Mouse (Mus musculus): Measurements from ENCODE around the gene Fezf2. TPM values are rescaled to one million over a fixed set of nuclear protein-coding genes. Genes with fewer than 3 reads are reported as not detected.

Gene Fezf2
- 2.9 and 7.7 TPM in 2 replicates for polyA plus RNA-seq (2016; fragmentation: Nextera tagmentation; extraction: Ambion mirVana)

DNA sequence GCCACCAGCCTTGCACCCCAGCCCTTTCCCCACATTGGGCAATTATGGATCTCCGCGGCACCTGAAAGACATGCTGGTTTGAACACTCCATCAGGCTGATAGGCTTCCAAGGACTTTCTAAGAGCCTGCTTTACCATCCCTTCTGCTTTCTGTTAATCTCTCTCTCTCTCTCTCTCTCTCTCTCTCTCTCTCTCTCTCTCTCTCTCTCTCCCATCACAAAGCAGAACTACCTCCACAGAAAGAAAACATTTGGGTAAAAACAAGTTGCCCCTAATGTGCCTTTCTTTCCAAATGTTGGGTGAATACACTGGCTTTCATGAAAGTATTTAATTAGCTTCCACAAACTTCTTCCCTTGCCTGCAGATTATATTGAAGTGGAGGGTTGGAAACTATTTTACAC, at the start of gene Fezf2:
Gene Fezf2 (minus strand): TSS at position 101 of the 400 bp plus-strand sequence.
- WGBS, result 5% methylated on average over 2 of the region's 2 CpGs
- no peaks in the 10 kb centered on the region for H3K9me3 ChIP-seq
- H3K4me1 ChIP-seq, result peaks cover 40% of the 10 kb centered on the region
- peak within 1 kb of the TSS; percentile 29 for H3K4me2 ChIP-seq (replicated peaks)
- peaks cover 98% of the 10 kb centered on the region for H3K27me3 ChIP-seq
- H3K27ac ChIP-seq (replicated peaks), result peak within 1 kb of the TSS; percentile 39; the same call in 1 of the 2 replicates
- H3K36me3 ChIP-seq, result no peaks in the 10 kb centered on the region
- ATAC-seq (ENCODE audit: low FRiP score, low read depth), result no peak
- H3K9ac ChIP-seq (replicated peaks), result no peak within 1 kb of the TSS
- H3K4me3 ChIP-seq, result 0 out of 2 replicates have a peak within 1 kb of the TSS, but pooled peaks have one; percentile 9

DNA sequence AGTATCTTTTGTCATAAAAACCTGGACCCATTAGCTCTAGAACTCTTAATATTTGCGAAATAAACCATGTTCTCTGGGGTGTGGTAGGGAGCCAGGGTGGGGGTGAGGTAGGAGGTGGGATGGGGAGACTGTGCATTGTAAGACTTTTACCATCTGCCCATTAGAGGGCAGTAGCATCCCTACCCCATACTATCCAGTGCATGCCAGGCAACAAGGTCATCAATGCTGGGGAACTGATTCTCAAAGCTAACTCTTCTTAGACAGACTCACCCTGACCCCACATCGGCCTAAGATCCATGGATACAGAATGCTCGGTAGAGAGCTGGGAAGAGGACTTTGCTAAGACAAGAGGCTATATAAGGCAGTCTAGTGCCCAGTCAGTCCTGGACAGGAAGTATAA, 49.6 kb upstream of the Fezf2 start:
- Histone ChIP-seq H3K27ac (replicated peaks) (no peak overlapping the region), H3K36me3 (no peaks in the 10 kb centered on the region), H3K4me3 (no peak overlapping the region), H3K27me3 (peaks cover 90% of the 10 kb centered on the region), H3K9ac (replicated peaks) (no peak overlapping the region), H3K4me2 (replicated peaks) (no peak overlapping the region), H3K4me1 (peaks cover 26% of the 10 kb centered on the region), H3K9me3 (no peaks in the 10 kb centered on the region)
- no peak for ATAC-seq (ENCODE audit: low FRiP score, low read depth)
- WGBS, result 80% methylated on average over 3 of the region's 3 CpGs

DNA sequence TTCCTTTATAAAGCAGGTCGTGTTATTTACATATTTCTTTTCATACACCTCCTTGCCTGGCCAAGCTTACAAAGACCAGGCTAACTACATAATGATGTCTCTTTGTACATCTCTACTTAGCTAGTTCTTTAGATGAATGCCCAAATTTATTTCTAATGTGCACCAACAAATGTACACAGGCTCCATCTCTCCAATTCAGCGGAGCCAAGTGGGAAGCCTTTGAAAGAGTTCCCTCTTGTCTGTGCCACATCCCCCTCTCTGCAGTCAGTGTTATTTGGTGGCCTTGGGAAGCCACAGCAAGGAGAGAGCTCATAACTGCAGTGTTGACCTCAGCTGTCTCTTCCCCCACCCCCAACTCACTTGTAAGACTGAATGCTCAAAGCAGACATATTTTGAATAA, 46.3 kb upstream of the Fezf2 start:
- peaks cover 54% of the 10 kb centered on the region for H3K4me1 ChIP-seq
- no peak overlapping the region for H3K9ac ChIP-seq (replicated peaks)
- H3K36me3 ChIP-seq, result no peaks in the 10 kb centered on the region
- H3K27ac ChIP-seq (replicated peaks), result no peak overlapping the region; the same call in 1 of the 2 replicates
- H3K9me3 ChIP-seq, result no peaks in the 10 kb centered on the region
- peaks cover 93% of the 10 kb centered on the region for H3K27me3 ChIP-seq
- no peak for ATAC-seq (ENCODE audit: low FRiP score, low read depth)
- H3K4me2 ChIP-seq (replicated peaks), result no peak overlapping the region
- H3K4me3 ChIP-seq, result no peak overlapping the region
- 30% methylated on average over 2 of the region's 2 CpGs for WGBS

DNA sequence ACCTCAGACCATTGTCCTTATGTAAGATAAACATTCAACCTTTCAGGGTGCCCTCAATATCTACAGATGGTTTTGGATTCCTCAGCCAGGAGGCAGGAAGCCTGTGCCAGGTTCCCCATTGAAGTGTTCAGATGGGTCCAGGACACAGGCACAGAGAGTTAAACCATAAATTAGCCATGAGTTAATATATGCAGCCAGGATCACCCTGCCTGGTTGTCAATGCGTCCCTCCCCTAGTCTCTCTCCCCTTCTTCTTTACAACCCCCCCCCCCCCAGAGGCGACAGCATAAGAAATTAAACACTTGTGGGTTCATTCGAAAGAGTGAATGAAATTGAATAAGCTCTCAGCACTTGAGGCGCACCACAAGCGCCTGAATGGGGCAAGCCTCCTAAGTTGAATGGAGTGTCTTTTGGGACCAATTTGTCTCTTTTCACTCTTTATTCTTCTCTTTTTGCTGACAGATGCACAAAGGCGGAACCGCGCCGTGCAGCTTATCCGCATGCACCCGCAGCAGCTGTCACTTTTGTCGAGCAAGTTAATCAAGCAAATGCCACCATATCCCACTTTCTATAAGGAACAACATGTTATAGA, 45.4 kb upstream of the Fezf2 start:
- Histone ChIP-seq H3K36me3 (no peaks in the 10 kb centered on the region), H3K27me3 (peaks cover 92% of the 10 kb centered on the region), H3K4me3 (no peak overlapping the region), H3K9ac (replicated peaks) (no peak overlapping the region), H3K9me3 (no peaks in the 10 kb centered on the region), H3K4me1 (peaks cover 64% of the 10 kb centered on the region), H3K27ac (replicated peaks) (no peak overlapping the region), H3K4me2 (replicated peaks) (no peak overlapping the region)
- 13% methylated on average over 12 of the region's 12 CpGs for WGBS
- ATAC-seq (ENCODE audit: low FRiP score, low read depth), result peak; percentile 85

DNA sequence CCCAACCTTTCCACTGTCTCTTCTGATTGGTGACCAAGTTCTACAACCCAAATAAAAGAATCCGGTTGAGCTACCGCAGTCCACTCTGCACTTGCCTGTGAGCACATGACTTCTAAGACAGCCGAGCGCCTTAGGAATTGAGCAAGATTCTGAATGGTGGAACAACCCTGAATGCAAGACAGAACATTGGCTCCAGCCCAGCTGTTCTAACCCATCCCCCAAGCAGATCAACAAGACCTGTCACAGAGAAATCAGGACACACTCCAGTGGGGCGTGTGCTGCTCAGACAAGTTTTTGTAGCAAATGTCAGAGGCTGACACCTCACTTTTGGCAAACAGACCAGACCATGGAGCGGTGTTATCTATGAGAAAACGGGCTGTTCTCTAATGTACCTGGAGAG, 43.2 kb upstream of the Fezf2 start:
- Histone ChIP-seq H3K9ac (replicated peaks) (no peak overlapping the region), H3K27ac (replicated peaks) (no peak overlapping the region), H3K4me1 (peaks cover 76% of the 10 kb centered on the region), H3K4me2 (replicated peaks) (no peak overlapping the region), H3K4me3 (no peak overlapping the region), H3K9me3 (no peaks in the 10 kb centered on the region), H3K27me3 (peaks cover 92% of the 10 kb centered on the region), H3K36me3 (no peaks in the 10 kb centered on the region)
- no peak for ATAC-seq (ENCODE audit: low FRiP score, low read depth)
- 33% methylated on average over 7 of the region's 7 CpGs for WGBS

DNA sequence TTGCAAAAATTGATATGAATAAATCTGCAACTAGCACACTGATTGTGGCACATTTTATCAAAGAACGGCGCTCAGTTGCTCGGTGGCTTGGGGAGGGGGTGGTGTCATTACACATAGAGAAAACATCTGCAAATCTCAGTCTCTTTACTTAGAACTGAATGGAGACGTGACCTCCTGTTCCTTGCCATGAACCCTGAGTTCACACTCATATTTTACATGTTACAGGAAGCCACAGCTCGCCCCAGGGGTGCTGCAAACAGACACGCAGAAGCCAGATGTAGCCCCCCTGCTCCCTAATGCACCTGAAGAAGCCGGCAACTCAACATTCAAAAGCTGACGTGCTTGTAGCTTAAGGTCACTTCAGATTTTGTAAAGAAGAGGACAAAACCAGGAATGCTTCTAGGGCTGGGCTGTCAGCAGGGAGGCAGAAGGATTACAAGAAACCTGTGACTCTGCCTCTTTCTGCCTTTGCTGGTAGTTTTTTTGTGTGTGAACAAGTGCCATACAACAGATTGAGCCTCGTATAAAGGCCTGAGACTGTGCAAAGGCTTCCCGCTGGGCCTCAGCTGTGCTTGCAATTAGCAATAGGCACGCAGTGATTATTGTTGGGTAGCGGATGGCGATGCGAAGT, 40.9 kb upstream of the Fezf2 start:
- H3K27ac ChIP-seq (replicated peaks), result no peak overlapping the region
- H3K9ac ChIP-seq (replicated peaks), result no peak overlapping the region
- H3K27me3 ChIP-seq, result peaks cover 93% of the 10 kb centered on the region
- H3K36me3 ChIP-seq, result no peaks in the 10 kb centered on the region
- H3K4me1 ChIP-seq, result peaks cover 62% of the 10 kb centered on the region
- 2% methylated on average over 14 of the region's 14 CpGs for WGBS
- peak overlapping the region; percentile 32; the same call in 1 of the 2 replicates for H3K4me2 ChIP-seq (replicated peaks)
- no peak overlapping the region for H3K4me3 ChIP-seq
- peak; percentile 55 for ATAC-seq (ENCODE audit: low FRiP score, low read depth)
- no peaks in the 10 kb centered on the region for H3K9me3 ChIP-seq

DNA sequence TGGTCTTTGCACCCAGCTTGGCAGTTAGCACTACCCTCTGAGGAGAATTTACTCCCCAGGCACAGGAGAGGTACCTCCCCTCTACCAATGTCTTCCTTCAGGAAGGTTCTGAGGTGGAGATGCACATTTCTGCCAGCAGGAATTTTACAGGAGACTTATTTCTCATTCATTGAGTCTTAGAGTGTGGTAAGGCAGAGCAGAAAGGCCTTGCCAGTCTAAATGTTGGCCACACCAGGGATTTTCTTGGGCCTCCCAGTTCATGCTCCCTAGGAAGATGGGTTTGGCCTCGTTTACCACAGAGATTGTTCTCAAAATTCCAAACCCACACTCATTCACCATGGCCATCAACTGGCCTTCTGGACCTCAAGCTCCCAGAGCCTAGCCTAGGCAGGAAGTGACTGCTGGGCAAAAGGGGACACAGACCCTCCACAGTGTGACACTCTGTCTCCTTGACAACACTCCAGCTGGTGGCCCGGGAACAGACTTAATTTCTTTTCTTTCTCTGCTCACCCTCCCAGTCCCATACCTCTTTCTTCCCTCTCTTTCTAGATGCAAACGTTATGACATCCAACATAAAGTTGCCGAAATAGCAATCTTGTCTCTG, 40.3 kb upstream of the Fezf2 start:
- peaks cover 94% of the 10 kb centered on the region for H3K27me3 ChIP-seq
- no peak overlapping the region for H3K4me2 ChIP-seq (replicated peaks)
- H3K4me1 ChIP-seq, result peaks cover 57% of the 10 kb centered on the region

DNA sequence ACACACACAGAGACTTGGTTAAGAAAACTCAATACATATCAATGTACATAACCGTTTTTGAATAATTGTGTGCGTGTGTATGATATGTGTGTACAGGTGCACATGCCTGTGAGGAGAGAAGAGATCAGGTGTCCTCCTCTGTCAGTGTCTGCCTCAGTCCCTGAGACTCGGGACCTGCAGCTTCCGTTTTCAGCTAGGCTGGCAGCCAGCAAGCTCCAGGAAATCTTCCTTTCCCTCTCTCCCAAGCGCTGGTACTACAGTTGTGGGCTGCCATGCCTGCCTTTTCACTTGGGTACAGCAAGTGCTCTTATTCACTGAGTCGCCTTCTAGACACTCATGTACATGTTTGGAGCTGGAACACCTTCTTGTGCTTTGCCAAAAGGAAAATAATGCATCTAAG, 39.2 kb upstream of the Fezf2 start:
- no peaks in the 10 kb centered on the region for H3K9me3 ChIP-seq
- no peak overlapping the region for H3K27ac ChIP-seq (replicated peaks)
- no peaks in the 10 kb centered on the region for H3K36me3 ChIP-seq
- no peak overlapping the region for H3K9ac ChIP-seq (replicated peaks)
- H3K4me2 ChIP-seq (replicated peaks), result no peak overlapping the region
- H3K4me3 ChIP-seq, result no peak overlapping the region
- no peak for ATAC-seq (ENCODE audit: low FRiP score, low read depth)
- H3K27me3 ChIP-seq, result peaks cover 94% of the 10 kb centered on the region
- 59% methylated on average over 6 of the region's 6 CpGs for WGBS
- peaks cover 46% of the 10 kb centered on the region for H3K4me1 ChIP-seq

More for the DNA sequence above, 40.3 kb upstream of the Fezf2 start:
- H3K36me3 ChIP-seq, result no peaks in the 10 kb centered on the region
- no peaks in the 10 kb centered on the region for H3K9me3 ChIP-seq
- WGBS, result 14% methylated on average over 4 of the region's 4 CpGs
- no peak overlapping the region for H3K9ac ChIP-seq (replicated peaks)
- no peak overlapping the region for H3K4me3 ChIP-seq
- ATAC-seq (ENCODE audit: low FRiP score, low read depth), result peak; percentile 48
- H3K27ac ChIP-seq (replicated peaks), result no peak overlapping the region

DNA sequence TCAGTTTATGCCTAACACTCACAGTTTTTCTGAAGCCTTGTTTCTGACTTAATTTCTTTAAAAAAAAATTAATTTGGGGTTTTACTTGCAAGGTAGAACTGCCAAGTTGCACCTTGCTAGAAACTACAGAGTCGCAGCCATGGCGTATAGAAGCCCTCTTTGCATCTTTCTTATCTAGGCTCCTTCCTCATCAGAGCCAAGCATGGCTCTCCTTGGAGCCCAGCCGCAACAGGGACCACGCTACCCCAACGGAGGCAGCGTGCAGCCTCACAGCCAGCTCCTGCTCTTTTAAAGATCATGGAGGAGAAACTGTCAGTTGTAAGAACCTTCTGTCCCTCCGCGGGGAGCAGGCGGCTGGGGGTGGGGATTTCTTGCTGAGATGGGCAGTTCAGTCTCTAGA, 29.9 kb upstream of the Fezf2 start:
- ATAC-seq (ENCODE audit: low FRiP score, low read depth), result no peak

DNA sequence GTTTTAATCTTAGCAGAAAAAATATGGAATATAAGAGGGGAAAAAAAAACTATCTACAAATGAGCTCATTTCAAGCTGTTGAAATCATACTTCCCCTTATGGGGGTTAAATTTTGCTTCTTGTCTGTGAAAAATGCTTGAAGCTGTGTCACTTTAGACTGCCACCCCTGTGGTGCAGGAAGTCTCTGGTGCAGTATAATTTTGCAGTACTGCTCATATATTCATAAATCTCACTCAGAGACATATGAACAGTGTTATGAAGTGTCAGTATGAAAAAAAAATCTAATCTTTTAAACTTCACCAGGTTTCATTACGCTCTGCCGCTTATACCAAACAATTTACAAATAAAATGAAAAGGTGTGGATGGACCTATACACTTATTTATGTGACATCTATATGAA, 29.3 kb upstream of the Fezf2 start:
- no peaks in the 10 kb centered on the region for H3K36me3 ChIP-seq
- H3K9ac ChIP-seq (replicated peaks), result no peak overlapping the region
- peaks cover 7% of the 10 kb centered on the region; the same call in 1 of the 2 replicates for H3K4me1 ChIP-seq
- H3K4me2 ChIP-seq (replicated peaks), result no peak overlapping the region
- 96% methylated on average over 2 of the region's 2 CpGs for WGBS
- H3K4me3 ChIP-seq, result no peak overlapping the region
- no peak for ATAC-seq (ENCODE audit: low FRiP score, low read depth)
- peaks cover 87% of the 10 kb centered on the region for H3K27me3 ChIP-seq
- no peak overlapping the region for H3K27ac ChIP-seq (replicated peaks)
- H3K9me3 ChIP-seq, result no peaks in the 10 kb centered on the region

More for the DNA sequence above, 29.9 kb upstream of the Fezf2 start:
- no peak overlapping the region for H3K9ac ChIP-seq (replicated peaks)
- H3K4me3 ChIP-seq, result no peak overlapping the region
- 24% methylated on average over 9 of the region's 9 CpGs for WGBS
- peaks cover 91% of the 10 kb centered on the region for H3K27me3 ChIP-seq
- no peak overlapping the region for H3K27ac ChIP-seq (replicated peaks)
- no peaks in the 10 kb centered on the region for H3K36me3 ChIP-seq
- H3K4me1 ChIP-seq, result peaks cover 7% of the 10 kb centered on the region; the same call in 1 of the 2 replicates
- H3K4me2 ChIP-seq (replicated peaks), result no peak overlapping the region
- H3K9me3 ChIP-seq, result no peaks in the 10 kb centered on the region

DNA sequence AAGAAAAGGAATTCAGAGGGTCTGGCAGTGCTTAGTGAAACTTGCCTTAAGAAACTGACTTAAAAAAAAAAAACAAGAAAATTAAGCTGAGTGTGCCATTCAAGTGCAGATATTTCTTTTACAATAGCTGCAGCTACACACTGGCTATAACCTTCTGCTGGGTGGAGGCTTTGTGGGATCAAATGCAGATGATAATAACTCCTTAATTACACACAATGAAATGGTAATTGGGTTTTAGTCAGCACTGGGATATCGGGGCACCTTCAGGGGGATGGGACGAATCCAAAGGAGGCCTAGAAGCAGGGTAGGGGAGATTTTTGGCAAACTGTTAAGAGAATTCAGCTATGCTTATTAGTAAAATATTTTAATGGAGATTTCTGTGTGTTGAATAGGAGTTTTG, 27.5 kb upstream of the Fezf2 start:
- H3K4me1 ChIP-seq, result peaks cover 7% of the 10 kb centered on the region; the same call in 1 of the 2 replicates
- no peak overlapping the region for H3K27ac ChIP-seq (replicated peaks)
- WGBS, result 53% methylated on average over 2 of the region's 2 CpGs
- H3K9ac ChIP-seq (replicated peaks), result no peak overlapping the region
- no peaks in the 10 kb centered on the region for H3K36me3 ChIP-seq
- H3K4me2 ChIP-seq (replicated peaks), result no peak overlapping the region
- peaks cover 84% of the 10 kb centered on the region for H3K27me3 ChIP-seq
- no peaks in the 10 kb centered on the region for H3K9me3 ChIP-seq
- no peak overlapping the region for H3K4me3 ChIP-seq
- no peak for ATAC-seq (ENCODE audit: low FRiP score, low read depth)

DNA sequence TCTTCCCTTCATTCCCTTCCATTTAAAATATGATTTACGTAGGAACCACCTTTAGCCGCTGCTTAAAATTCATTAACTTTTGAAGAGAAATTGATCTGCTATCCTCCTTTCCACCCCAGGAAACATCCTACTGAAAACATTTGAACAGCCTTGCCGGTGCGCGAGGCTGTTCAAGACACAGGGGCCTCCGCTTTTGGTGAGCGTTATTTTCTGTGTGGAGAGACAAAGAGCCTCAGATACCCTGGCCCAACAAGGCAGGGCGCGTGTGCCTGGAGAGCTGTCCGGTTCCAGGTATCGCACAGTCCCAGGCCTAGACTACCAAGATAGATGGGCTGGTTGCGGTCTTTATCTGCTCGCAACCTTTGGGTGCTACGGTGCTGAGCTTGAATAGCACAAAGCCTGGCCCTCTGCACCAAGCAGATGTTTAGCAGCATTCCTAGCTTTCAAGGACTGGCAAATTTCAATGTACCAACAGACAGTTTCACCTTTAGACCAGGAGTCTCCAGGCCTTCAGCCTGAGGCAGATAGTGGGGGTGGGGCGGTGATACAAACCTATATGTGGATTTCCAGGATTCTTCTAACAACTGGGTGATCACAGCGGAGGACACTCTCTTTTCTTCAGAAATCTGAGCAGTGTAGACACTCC, 2.4 kb upstream of the Fezf2 start:
- no peaks in the 10 kb centered on the region for H3K9me3 ChIP-seq
- no peak for ATAC-seq (ENCODE audit: low FRiP score, low read depth)
- 6% methylated on average over 16 of the region's 16 CpGs for WGBS

More for the DNA sequence above, 2.4 kb upstream of the Fezf2 start:
- Histone ChIP-seq H3K4me1 (peaks cover 26% of the 10 kb centered on the region), H3K27ac (replicated peaks) (no peak overlapping the region), H3K36me3 (no peaks in the 10 kb centered on the region), H3K9ac (replicated peaks) (no peak overlapping the region), H3K4me3 (no peak overlapping the region), H3K4me2 (replicated peaks) (no peak overlapping the region), H3K27me3 (peaks cover 94% of the 10 kb centered on the region)

Data from midbrain, embryonic 12.5 days (tissue).